Mouse (Mus musculus) c-Kit-negative CD71-positive TER-119-positive erythroid progenitor cells, embryonic 14.5 days (primary cell): ENCODE measurements around the gene Wfdc13.

Experiments used
- DNase-seq: peaks from one replicate; pipeline ENCODE4 v3.0.0-alpha.2; 2013; ENCODE audit warnings: low read depth, low spot score

The Wfdc13 gene

DNA sequence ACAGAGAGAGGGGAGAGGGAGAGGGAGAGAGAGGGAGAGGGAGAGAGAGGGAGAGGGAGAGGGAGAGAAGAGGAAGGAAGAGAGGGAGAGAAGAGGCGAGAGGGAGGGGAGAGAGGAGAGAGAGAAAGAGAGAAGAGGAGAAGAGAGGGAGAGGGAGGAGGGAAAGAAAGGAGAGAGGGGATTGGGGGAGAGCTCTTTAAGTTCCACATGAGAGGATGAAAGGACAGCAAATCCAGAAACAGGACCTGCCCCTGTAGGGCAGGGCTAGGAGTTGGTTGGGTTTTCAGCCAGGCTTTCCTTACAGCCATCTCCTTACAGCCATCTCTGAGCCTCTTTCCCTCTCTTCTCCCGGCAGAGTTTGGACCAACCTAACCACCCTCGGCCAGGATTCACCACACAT is at the start of gene Wfdc13:
TSS of gene Wfdc13 (plus strand) at position 301 of the 400 bp plus-strand sequence.
- no peak for DNase-seq

DNA sequence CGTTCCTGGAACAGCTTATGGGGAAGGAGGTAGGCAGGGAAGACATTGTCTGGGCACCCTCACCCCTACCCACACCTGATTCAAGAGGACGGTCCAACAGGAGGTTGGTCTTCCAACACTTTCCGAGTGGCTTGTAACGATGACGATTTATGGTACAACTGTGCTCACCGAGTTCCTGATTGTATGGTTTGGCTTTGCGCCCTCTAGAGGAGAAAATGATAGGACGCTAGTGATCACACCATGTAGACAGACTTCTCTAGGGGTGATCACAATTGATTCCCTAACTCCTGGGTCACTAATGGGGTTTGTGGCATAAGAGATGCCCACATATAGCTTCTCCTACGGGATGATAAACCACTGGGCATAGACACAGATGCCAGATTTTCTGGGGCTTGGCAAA is 49.6 kb upstream of the Wfdc13 start:
- no peak for DNase-seq

DNA sequence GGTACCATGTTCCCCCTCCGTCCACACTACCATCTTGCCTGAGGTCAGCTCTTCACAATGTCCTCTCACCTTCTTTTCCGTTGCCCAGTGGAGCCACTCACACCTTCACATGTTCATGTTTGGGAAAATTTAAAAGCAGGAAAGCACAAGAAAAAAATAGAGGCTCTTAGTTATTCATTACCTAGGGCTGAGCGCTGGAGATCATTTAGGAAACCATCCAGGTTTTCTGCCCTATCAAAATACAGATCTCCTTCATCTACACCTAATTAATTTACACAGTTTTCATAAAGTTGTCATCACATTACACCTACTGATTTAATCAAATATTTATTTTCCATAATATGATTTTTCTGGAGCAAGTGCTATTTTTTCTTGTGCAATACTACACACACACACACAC is 46.2 kb upstream of the Wfdc13 start, which contains the start of gene Wfdc16:
TSS of gene Wfdc16 (minus strand) at position 101 of the 400 bp plus-strand sequence.
- DNase-seq, result no peak

DNA sequence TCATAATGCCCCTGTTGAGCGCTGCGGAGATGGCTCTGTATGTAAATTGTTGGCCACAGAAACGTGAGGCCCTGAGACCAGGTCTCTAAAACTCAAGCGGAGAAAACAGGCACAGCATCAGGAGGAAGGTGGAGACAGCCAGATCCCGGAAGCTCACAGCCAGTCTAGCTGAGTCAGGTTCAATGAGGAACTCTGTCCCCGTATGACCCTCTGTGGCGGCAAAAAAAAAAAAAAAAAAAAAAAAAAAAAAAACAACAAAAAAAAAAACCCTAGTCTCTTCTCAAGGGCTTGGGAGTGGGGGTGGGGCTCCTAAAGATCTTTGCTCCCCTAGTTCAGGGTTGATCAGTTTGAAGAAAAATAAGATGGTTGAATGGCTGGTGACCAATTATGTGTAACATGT is 43.8 kb upstream of the Wfdc13 start:
- no peak for DNase-seq

DNA sequence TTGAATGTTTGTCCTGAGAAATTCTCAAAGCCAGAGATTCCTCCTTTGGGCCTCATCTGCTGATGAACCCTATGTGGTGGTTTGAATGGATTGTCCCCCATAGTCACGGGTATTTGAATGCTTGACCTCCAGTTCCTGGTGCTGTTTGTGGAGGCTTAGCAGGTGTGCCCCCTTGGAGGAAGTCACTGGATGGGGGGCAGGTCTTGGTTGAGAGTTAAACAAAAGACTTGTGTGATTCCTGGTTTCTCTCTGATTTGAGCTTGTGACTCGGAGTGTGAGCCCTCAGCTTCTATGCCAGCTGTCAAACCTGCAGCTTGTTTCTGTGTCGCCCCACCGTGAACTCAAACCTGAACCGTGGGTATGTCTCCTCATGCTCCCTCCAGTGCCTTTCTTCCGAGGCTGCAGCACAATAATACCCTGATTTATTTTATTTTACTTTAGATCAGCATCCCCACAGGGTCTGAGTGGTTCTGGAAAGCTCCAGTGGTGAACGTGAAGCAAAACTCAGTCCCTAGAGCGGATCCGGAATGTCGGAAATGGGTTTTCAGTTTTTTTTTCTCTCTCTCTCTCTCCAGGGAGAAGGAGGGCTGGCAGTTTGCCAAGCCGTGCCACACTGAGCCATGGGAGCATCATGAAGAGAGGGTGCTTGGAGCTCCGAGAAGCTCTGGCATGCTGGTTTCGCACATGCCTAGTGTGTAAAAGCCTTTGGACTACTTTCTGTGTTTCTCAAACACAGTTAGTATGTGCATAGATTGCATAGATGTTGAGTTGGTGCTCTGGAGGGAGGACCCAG is 42.8 kb upstream of the Wfdc13 start:
- no peak for DNase-seq

DNA sequence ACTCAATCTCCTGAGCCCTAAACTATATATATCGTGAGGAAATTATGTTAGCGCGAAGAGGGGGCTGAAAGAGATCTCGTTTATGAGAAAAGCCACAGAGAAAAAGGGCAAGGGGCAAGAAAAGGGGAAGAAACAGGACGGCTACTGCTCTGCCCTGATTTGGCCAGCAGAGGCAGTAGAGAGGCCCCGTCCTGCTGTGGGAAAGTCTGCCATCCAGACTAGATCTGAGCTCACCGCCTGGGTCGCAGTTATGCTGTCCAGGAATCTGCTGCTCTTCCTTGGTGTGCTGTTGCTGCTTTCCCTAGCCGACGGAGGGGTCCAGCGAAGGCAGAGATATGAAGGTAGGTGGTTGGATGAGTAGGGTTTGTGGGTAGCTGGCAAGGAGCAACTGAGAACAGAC is 29.0 kb upstream of the Wfdc13 start, which contains the start of gene Wfdc10:
TSS of gene Wfdc10 (plus strand) at position 189 of the 400 bp plus-strand sequence.
- DNase-seq, result no peak

DNA sequence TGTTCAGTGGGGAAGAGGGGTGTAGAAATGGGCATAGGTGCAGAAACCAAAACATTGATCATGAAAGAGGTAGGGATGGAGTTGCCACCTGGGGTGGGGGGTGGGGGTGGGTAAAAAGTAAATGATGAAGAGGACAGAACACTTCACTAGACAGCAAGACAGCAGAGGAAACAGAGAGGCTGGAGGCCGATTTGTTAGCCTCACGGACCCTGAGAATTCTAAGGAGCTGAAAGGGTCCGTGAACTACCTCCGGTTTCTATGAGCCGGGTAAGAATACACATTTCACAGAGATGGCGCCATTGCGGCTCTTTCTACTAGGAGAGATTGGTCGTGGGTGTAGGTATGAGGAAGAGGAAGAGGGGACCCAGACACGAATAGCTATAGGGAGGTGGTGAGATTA is 28.4 kb upstream of the Wfdc13 start, which contains the start of gene Wfdc9:
TSS of gene Wfdc9 (minus strand) at position 101 of the 400 bp plus-strand sequence.
- no peak for DNase-seq

DNA sequence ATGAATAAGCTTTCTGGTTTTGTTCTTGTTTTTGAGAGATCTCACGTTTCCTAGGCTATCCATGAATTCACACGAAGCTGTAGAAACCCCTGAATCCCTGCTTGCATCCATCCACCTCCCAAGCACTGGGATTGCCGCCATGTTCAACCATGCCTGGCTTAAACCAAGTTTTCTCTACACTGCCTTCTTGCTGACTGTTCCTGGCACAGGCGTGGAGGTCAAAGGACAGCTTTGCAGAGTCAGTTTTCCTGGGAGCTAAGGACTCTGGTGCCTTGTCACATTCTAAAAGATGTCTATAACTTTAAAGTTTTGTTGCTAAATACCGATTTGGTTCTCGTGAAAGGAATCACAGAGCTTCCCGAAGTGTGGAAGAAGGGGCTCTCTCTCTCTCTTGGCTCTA is 20.1 kb upstream of the Wfdc13 start:
- no peak for DNase-seq

DNA sequence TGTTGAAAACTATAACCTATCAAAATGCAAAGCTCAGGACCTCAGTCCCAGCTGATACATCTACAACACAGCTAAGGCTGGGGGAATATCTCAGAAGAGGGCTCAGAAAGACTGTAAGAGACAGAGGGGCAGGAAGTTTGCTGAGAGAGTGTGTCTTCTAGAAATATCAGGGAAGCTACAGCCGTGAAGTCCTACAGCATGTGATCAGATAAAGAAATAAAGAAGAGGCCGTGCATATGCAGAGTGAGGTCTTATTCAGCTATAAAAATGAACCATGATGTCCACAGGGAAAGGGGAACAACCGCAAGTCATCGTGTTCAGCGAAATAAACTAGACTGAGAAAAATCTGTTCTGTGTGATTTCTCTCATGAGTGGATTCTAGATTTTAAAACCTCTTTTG is 14.6 kb upstream of the Wfdc13 start:
- no peak for DNase-seq

DNA sequence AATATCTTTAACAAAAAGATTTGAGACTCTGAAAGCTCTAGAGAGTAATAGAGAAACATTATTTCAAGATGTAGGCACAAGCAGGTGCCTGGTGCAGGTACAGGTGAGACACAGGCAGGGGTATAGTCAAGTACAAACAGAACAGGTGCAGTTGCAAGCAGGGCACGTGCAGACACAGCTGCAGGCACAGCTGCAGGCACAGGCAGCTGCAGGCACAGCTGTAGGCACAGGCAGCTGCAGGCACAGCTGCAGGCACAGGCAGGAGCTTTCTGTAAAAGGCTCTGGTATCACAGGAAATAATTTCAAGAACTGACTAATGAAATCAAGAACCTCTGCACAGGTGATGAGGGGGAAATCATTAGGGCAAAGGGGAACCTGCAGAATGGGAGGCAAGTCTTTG is 14.0 kb upstream of the Wfdc13 start:
- no peak for DNase-seq

DNA sequence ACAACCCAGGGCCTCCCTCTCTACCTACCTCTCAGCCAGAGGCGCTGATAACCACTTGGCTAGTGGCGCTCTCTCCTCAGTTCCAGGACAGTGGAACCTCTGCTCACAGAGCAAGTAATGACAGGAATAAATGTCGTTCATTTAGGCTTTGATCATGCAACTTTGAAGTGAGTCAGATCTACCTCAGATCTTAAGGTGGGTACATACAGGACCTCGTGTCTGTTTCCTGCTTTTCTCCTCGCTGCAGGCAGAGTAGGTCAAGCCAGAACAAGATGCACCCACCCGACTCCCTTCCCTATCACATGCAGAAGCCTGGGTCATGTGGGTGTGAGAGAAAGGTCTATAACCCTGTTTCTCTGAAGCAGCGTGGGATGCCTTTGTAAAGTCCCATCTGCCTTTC is 10.9 kb upstream of the Wfdc13 start, which contains the start of gene Wfdc11:
TSS of gene Wfdc11 (minus strand) at position 101 of the 400 bp plus-strand sequence.
- no peak for DNase-seq

DNA sequence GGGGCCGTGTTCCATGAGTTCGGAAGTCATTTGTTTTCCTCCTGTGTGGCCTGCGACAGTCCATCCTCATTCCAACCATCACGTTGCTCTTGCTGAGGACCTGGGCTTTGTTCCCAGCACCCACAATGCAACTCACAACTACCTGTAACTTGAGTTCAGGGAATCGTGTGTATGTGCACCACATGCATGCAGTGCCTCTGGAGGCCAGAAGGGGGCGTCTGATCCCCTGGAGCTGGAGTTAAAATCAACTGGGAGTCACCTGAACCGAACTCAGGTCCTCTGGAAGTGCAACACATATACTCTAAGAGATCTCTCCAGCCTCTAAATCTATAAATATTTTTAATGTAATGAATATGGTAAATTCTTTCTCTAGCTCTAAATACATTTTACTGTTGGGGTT is 8.8 kb upstream of the Wfdc13 start:
- no peak for DNase-seq

DNA sequence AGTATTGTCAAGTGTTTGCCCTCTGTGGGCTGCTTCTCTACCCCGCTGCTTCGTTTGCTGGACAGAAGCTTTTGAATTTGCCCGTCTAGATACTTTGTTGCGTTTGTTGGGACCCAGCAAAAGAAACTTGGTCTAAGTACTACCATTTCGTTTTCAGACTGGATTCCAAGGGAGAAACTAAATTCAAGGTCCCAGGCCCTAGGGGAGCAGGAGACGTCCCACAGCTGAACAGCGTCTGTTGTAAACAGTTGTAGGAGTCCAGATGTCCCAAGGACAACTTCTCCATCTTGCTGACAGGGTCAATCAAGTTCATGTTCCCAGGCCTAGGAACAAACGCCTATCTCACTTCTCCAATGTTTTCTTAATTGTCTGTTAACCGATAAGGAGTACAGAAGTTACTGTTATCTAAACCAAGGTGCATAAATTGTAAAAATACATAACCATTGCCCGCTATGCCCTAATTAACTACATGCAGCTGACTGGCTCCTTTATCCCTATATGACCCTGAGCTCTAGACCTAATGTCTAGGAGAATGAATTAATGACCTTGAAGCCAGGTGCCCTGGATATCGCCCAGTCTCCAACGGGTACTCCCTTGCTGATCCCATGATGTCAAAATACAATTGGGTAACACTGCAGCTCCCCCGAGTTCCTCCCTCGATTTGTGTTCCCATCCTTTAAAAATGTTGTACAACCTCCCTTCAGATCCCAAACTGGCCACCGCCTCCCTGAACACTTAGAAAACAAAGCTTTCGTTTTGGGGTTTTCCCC is 7.8 kb upstream of the Wfdc13 start:
- no peak for DNase-seq

DNA sequence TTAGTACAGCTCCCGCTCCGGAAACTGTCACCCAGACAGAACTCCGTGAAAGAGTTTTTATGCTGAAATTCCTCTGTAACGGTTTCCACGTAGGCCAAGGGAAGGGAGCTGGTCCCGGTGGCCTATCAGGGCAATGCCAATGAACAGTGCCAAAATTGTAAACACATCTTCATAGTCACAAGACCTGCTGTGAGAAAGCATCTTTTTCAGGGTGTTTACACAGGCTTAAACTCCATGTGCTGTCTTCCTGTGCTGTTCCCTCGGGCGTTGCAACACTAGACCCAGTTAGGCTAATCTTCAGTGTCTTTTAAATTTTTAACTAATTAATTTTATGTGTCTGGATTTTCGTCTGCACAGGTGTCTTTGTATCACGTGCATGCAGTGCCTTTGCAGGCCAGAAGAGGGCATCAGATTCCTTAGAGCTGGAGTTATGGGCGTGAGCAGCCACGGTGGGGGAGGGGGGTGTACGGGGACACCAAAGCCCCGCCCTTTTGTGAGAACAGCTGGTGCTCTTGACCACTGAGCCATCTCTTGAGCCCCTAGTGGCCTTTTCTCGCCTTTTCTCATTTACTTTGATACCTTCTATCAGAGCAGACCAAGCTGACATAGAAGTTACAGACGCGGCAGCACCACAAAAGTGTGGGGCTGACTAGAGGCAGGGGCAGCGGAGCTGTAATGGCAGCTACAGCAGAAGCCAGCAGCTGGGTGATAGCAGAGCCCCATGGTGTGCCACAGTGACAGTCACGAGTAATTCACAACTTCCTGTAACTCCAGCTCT is 5.9 kb upstream of the Wfdc13 start:
- DNase-seq, result peak; percentile 33

DNA sequence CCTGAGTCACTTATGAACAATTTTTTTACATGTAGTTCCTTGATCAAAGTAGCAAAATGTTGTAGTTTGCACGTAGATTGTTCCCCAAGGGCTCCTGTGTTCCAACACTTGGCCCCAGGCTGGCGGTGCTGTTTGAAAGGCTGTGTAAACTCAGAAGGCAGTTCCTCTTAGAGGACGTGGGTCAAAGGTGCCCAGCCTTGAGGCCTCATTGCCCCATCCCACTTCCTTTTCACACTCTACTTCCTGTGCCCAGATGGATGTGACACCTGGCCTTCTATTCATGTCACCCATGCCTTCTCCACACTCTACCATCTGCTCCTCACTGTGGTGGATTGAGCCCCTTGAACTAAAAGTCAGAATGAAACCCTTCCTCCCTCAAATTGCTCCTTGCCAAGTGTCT is 5.0 kb upstream of the Wfdc13 start:
- no peak for DNase-seq

DNA sequence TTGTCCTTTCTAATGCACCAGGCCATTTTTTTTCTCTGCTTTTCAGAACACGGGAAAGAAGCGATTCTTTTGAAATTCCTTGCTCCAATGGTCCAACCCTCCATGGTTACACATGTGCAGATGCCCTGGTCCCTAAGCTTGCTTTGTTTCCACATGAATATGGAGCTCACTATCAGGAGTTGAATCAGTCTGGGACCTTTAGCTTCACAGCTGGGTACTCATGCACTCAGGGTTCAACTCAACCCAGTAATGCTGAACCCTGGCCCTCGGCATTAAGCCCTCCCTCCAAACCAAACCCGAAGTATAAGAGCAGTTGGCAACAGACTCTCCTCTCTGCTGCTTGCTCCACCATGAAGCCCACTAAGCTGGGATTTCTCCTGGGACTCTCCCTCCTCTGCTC is 13.3 kb downstream of the Wfdc13 start, which contains the start of gene Spint4:
TSS of gene Spint4 (plus strand) at position 301 of the 400 bp plus-strand sequence.
- no peak for DNase-seq

DNA sequence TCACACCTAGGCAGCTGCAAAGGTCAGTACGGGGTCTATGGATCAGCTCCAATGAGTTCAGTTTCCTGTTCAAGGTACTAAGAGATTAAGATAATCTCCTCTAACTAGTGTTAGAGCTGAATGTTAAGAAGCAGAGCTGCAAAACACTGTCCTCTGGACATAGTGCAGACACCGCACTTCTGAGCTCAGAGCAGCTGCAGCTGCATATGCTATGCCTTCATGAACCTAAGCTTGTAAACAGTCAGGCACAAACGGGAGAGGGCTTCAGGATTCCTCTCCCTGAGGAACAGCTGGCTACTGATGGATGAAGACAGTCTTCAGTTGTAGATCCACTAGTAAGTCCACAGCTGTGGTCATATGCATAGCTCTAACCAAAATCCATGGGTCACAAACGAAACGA is 16.1 kb downstream of the Wfdc13 start:
- DNase-seq, result no peak

DNA sequence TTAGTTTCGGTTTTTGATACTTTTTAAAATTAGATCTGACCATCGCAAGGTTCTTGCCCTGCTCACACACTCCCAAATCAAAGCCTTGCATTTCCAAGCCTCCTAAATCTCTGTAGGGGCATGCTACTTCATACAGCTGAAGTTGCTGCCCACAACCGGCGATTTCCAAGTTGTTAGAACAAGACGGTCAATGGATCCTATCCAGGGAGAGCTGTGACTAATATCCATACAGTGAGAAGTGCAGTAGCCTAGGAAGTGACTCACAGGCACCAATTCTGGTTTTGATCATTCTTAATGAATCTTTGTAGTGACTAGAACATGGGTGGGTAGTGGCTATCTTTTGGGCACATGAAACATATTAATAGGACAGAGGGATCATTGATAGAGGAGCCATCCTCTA is 16.9 kb downstream of the Wfdc13 start:
- DNase-seq, result no peak

DNA sequence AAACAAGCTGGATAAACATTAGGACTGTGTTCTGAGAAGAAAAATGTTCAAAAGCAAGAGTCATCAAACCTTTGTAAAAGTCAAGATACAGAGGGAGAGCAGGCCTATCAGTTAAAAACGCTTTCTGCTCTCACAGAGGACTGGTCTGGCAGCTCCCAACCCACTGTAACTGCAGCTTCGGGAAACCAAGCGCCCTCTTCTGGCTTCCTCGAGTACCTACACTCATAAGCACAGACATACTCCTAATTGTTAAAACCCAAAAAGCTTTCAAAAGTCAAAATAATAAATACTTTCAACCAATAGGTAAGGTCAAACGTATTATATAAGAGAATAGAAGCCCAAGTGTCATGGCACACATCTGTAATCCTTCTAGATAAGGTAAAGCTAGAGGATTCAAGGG is 19.3 kb downstream of the Wfdc13 start:
- no peak for DNase-seq

DNA sequence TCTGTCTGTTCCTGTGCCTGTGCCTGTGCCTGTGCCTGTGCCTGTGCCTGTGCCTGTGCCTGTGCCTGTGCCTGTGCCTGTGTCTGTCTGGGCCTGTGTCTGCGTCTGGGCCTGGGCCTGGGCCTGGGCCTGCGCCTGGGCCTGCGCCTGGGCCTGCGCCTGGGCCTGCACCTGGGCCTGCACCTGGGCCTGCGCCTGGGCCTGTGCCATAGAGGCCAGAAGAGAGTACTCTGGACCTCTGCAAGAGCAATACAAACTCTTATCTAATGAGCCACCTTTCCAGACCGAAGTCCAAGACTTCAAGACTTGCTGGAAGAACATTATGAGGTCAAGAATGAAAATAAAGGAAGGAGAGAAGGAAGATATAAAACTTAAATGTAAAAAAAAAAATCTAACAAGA is 20.4 kb downstream of the Wfdc13 start:
- DNase-seq, result no peak

DNA sequence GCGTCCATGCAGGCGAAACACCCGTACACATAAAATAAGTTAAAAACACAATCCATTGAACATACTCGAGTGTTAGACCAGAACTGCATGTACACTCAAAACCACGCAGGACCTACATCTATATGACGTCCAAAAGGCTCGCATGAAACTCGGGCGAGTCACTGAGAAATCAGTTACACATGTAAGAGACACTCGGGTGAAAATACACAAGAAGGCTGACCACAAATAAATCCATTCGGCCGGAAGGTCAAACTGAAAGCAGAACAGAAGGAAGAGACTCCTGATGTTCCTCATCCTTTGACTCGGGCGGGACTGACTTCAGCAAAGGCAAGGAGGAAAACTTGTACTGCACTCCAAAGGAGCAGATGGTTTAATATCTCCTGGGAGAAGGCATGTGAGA is 21.1 kb downstream of the Wfdc13 start:
- no peak for DNase-seq

DNA sequence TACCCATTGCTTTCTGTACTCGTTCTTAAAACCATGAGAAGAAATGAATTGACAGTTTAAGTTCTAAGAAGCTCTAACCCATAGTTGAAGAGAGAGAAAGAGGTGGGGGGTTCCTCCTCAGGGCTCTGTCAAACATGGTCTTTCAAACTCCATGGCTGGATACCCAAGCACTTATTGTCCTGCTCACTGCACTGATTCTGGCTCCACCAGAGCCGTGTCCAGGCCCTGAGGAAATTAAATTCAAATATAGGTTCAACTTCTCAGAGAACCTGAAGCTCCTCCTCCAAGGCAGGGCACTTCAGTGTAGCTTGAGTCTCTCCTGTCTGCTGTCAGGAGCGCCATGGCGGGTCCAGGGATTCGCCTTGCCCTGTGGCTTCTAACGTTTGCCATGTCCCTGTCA is 30.1 kb downstream of the Wfdc13 start, which contains the start of gene Spint5:
TSS of gene Spint5 (plus strand) at position 301 of the 400 bp plus-strand sequence.
- no peak for DNase-seq
